Mouse (Mus musculus) heart, postnatal 0 days (tissue): ENCODE measurements around the gene Ddx27.

Experiments
- CTCF ChIP-seq: IDR thresholded peaks from 2 replicates; pipeline ENCODE4 v1.5.1; 2016; ENCODE audit warnings: antibody characterized with exemption, control low read depth, low read depth
- EP300 ChIP-seq: IDR thresholded peaks from 2 replicates; pipeline ENCODE4 v1.6.1; 2016; ENCODE audit warnings: antibody characterized with exemption, low read depth

- TF ChIP-seq CTCF, result no peak
- no peak for TF ChIP-seq EP300
Measured at GRCm38 (mm10) chr2:167060360-167060759, 45.4 kb downstream of the Ddx27 start.
